Mouse (Mus musculus): ENCODE measurements around the gene Sarm1. TPM values are rescaled to one million over a fixed set of nuclear protein-coding genes. Genes with fewer than 3 reads are reported as not detected.

Gene Sarm1
- total RNA-seq, 4 experiments from 2014 or later = 6.4 to 15.1 (median 9.0) TPM

DNA sequence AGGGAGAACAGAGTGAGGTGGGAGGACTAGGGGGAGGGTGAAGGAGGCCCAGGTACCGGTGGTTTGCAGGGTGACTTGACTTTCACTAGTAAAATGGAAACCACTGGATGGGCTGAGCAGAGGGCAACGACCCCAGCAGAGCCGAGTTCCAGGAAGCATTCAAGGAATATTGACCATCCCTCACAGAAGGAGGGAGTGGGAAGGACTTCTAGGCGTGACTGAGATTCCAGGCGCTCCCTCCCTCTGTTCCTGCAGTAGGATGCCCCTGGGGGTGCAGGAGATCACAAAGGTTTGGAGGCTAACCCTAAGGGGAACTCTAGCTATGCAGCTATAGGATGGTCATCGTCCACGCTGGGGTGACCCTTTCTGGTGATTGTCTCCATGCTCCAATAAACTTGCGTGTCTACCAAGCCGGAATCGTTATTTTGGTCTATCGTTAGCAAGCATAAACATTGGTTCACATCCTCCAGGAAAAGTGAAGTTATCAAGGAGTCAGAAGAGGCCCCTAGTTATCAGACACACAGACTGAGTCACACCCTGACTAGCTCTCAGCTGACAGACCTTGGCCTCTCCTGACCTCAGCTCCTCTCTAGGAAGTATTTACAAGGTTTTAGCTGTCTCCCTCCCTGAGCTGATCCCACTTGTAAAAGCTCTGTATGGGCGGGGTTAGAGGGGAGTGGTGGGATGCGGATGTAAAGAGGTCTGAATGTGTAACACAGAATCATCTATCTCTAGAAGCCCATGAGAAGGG is 34.1 kb downstream of the Sarm1 start:
- DNase-seq = peak; percentile 53

GRCm38 (mm10) chr11:78462669-78463068 is 34.9 kb downstream of the Sarm1 start:
- no peak for DNase-seq

- no peak for DNase-seq
These were observed 35.7 kb downstream of the Sarm1 start for GRCm38 (mm10) chr11:78461894-78462293.

- no peak for DNase-seq
These were observed 38.8 kb downstream of the Sarm1 start for GRCm38 (mm10) chr11:78458740-78459139.

DNA sequence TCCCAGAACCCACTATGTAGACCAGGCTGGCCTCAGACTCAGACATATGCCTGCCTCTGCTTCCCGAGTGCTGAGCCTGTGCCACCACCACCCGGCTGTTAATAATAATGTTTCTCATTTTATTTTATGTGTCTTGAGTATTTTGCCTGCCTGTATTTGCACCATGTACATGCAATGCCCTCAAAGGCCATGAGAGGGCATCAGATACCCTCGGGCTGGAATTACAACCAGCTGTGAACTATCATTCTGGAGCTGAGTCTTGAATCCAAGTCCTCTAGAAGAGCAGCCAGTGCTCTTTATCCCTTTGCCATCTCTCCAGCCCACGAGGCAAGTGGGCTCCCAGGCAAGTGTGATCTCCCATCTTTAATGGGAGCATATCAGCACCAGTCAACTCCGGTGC is 42.2 kb downstream of the Sarm1 start:
- DNase-seq = peak; percentile 45

DNA sequence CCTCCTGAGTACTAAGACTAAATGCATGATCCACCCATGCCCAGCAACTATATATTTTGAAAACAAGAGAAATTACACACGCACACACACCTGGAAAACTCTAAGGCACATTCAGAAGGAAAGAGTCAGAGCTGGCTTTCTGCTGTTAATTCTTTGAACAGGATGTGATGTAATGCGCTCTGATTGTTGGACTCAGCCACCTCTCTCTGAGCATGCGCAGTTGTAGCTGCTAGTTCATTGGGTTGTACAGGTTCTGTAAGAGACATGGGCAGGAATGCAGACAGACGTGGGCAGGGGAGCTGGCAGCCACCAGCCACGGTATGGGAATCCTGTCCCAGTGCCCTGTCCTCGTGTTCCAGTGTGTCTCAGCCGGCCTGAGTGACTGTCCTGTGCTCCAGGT is 43.3 kb downstream of the Sarm1 start:
- DNase-seq = no peak

DNA sequence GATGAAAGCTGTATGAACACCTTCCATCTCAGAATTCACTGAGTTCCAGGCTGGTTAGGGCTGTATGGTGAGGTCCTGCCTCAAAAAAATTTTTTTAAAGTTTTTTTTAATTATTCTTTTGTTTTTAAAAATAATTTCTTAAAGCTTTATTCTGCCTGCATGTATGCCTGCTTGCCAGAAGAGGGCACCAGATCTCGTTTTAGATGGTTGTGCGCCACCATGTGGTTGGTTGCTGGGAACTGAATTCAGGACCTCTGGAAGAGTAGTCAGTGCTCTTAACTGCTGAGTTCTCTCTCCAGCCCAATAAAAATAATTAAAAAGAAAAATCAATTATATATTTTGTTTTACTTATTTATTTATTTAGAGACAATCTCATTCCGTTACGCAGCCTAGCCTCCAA is 43.9 kb downstream of the Sarm1 start:
- DNase-seq = no peak

DNA sequence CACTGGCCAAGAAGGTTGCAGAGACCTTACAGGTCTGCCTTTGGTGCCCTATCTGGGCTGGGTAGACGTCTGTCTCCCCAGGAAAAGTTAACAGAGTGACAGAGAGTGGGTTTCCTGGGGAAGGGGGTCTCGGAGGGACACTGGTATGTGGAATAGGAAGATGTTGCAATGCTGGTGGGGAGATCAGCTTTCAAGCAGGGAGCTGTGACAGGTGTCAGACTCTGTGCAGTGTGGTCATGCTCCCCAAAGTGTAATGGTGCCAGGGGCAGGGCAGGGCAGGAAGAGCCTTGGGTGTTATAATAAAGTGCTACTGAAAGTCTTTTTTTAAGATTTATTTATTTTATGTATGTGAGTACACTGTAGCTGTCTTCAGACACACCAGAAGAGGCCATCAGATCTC is 47.2 kb downstream of the Sarm1 start:
- no peak for DNase-seq

- DNase-seq = no peak
These were observed 49.3 kb downstream of the Sarm1 start for GRCm38 (mm10) chr11:78448242-78448641.

GRCm38 (mm10) chr11:78447168-78447567 is 50.4 kb downstream of the Sarm1 start:
- DNase-seq = no peak

- no peak for DNase-seq
These were observed 54.4 kb downstream of the Sarm1 start for GRCm38 (mm10) chr11:78443115-78443514.

DNA sequence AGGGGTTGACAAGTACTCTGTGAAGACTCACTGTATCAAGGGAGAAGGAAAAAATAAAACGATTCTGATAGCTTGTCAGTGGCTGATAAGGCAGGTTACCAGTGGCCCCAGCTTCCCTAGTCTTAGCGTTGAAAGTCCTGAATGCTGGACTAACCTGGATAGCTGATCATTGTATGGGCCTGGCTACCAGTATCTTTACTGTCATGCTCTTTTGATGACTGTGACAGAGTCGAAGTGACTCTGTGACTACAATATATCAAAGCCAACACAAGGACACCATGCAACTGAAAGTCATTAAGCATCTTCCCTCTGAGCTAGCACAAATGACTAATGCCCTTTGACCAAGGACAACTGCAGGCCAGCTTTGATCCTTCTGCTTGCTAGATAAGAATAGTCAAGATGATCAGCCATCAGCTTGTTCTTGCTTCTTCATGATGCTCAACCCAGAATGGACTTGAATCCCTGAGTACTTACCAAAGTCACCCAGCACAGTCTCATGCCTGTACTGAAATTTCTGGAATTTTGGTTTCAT is 59.1 kb downstream of the Sarm1 start:
- DNase-seq = peak; percentile 76

GRCm38 (mm10) chr11:78437182-78437581 is 60.4 kb downstream of the Sarm1 start:
- no peak for DNase-seq

- peak; percentile 83 for DNase-seq
These were observed 61.7 kb downstream of the Sarm1 start for GRCm38 (mm10) chr11:78435776-78436349.

DNA sequence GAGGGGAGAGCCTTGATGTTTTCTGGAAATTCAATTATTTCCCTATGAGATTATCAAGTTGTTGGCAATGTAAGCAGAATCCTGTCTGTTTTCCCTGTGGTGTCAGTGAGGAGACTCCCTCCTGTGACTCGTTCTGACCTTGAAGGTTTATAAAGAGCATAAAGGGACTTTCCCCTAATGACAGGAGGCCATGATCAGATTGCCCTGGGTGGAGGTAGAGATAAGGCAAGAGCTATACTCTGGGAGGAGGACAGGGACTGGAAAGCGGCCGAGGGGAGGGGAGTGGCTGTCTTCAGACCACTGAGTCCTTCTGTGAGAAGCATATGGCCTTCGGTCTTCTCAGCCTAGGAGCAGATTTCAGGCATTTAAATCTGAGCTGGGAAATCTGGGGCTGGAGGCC is 63.5 kb downstream of the Sarm1 start:
- DNase-seq = no peak

GRCm38 (mm10) chr11:78431176-78431575 is 66.4 kb downstream of the Sarm1 start:
- no peak for DNase-seq

DNA sequence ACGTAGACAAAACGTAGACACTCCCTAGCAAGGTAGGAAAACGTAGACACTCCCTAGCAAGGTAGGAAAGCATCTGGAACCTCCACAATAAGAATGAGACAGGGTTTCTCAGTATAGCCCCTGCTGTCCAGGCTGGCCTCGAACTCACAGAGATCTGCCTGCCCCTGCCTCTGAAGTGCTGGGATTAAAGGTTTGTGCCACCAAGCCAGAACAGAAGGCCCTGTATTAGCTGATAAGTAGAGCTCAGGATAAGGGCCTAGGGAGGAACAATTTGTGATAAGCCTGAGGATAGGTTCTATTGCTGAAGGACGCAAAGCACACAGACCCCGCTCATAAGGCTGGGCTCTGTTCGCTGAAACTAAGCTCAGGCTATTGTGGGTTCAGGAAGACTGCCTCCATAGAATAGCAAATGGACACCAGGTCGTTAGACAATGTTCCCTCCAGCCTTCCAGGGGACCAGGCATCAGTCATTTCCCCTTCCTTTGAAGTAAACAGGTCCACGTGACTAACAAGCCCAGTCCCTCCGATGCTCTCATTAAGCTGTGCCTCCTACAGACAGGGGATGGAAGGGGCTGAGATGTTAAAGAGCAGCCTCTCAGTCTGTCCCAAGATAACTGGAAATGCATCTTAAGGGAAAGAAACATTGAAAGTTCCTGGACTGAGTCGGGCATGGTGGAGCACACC is 67.2 kb downstream of the Sarm1 start:
- DNase-seq = no peak

DNA sequence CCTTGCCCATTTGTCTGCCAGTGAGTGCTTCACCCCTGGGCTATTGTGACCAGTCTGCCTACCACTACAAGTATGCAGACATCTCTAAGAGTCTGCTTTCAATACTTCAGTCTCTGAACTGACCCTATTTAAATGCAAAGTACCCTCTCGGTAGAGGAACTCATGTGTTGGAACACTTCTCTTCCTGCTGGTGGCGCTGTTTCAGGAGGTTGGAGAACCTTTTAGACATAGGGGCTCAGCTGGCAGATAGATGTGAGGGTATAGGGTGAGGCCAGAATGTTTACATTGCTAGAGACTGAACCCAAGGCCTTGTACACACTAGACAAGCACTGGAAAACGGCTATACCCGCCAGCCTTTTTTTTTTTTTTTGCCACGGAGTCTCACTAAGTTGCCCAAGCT is 69.2 kb downstream of the Sarm1 start:
- no peak for DNase-seq

GRCm38 (mm10) chr11:78427655-78428054 is 69.9 kb downstream of the Sarm1 start:
- no peak for DNase-seq

DNA sequence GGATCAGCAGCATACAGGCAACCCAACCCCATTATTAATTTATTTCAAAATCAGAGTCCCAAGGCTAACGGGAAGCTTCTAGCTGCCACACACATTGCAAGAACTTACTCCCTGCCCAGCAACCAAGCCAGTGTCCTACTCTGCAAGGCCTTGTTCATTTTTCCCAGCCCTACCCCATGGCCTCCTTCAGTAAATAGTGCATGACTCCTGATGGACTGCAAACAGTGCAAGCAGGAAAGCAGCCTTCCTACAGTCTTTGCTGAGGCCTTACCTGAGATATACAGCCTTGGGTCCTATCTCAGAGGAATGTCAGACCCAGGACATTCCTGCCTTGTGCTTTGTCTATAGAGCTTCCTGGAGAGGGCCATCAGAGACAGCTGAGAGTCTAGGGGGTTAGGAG is 72.0 kb downstream of the Sarm1 start:
- DNase-seq = peak; percentile 52

DNA sequence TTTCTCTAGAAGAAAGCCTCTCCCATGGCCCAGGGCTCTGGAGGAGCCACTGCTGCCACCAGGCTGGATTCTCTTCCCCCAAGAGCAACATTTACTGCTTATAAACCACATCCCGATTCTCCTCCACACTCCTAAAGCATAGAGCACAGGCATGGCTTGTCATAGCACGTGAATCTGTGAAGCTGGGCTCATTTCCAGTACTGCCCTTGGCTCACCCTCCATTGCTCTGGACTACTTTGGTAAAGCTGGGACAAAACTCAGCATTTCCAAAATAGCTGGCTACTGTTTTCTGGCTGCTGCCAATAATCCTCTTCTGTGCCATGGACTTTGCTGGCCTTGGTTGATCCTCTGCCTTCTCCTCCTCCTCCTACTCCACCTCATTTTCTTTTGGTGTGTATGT is 73.2 kb downstream of the Sarm1 start:
- DNase-seq = peak; percentile 57
